Mouse (Mus musculus): ENCODE measurements around the gene Abca13.
"Not testable (repeated sequence)": the region's sequence is repeated elsewhere in the genome, so short reads cannot be mapped to it uniquely, and the experiment has no call there.

Gene Abca13

GRCm38 (mm10) chr11:9191555-9192131 lies at the start of gene Abca13:
Gene Abca13 (plus strand): TSS chr11:9191942.
- no peak for DNase-seq (ENCODE audit: low read depth, low spot score)

GRCm38 (mm10) chr11:9145113-9145512 lies 46.6 kb upstream of the Abca13 start:
- no peak for DNase-seq (ENCODE audit: low read depth, low spot score)

GRCm38 (mm10) chr11:9146115-9146514 lies 45.6 kb upstream of the Abca13 start:
- no peak for DNase-seq (ENCODE audit: low read depth, low spot score)

GRCm38 (mm10) chr11:9146683-9147082 lies 45.1 kb upstream of the Abca13 start:
- no peak for DNase-seq (ENCODE audit: low read depth, low spot score)

- DNase-seq (ENCODE audit: low read depth, low spot score) = no peak
These were observed 43.5 kb upstream of the Abca13 start for GRCm38 (mm10) chr11:9148206-9148605.

GRCm38 (mm10) chr11:9150403-9150802 lies 41.3 kb upstream of the Abca13 start:
- not testable (repeated sequence) for DNase-seq (ENCODE audit: low read depth, low spot score)

- DNase-seq (ENCODE audit: low read depth, low spot score) = no peak
These were observed 31.8 kb upstream of the Abca13 start for GRCm38 (mm10) chr11:9159953-9160352.

GRCm38 (mm10) chr11:9167331-9167730 lies 24.4 kb upstream of the Abca13 start:
- DNase-seq (ENCODE audit: low read depth, low spot score) = no peak

GRCm38 (mm10) chr11:9181477-9181876 lies 10.3 kb upstream of the Abca13 start:
- DNase-seq (ENCODE audit: low read depth, low spot score) = no peak

GRCm38 (mm10) chr11:9189471-9189870 lies 2.3 kb upstream of the Abca13 start:
- not testable (repeated sequence) for DNase-seq (ENCODE audit: low read depth, low spot score)

GRCm38 (mm10) chr11:9190772-9191554 lies 779 bp upstream of the Abca13 start:
- no peak for DNase-seq (ENCODE audit: low read depth, low spot score)

GRCm38 (mm10) chr11:9194861-9195260 lies 3.1 kb downstream of the Abca13 start:
- no peak for DNase-seq (ENCODE audit: low read depth, low spot score)

- no peak for DNase-seq (ENCODE audit: low read depth, low spot score)
These were observed 8.1 kb downstream of the Abca13 start for GRCm38 (mm10) chr11:9199868-9200267.

- DNase-seq (ENCODE audit: low read depth, low spot score) = no peak
These were observed 19.0 kb downstream of the Abca13 start for GRCm38 (mm10) chr11:9210707-9211106.

GRCm38 (mm10) chr11:9213580-9213979 lies 21.8 kb downstream of the Abca13 start:
- DNase-seq (ENCODE audit: low read depth, low spot score) = no peak

GRCm38 (mm10) chr11:9216252-9216651 lies 24.5 kb downstream of the Abca13 start:
- DNase-seq (ENCODE audit: low read depth, low spot score) = no peak

- no peak for DNase-seq (ENCODE audit: low read depth, low spot score)
These were observed 28.8 kb downstream of the Abca13 start for GRCm38 (mm10) chr11:9220501-9220900.

GRCm38 (mm10) chr11:9221646-9222045 lies 29.9 kb downstream of the Abca13 start:
- DNase-seq (ENCODE audit: low read depth, low spot score) = no peak

GRCm38 (mm10) chr11:9226399-9226798 lies 34.7 kb downstream of the Abca13 start:
- DNase-seq (ENCODE audit: low read depth, low spot score) = no peak

- not testable (repeated sequence) for DNase-seq (ENCODE audit: low read depth, low spot score)
These were observed 57.9 kb downstream of the Abca13 start for GRCm38 (mm10) chr11:9249627-9250026.

GRCm38 (mm10) chr11:9263072-9263471 lies 71.3 kb downstream of the Abca13 start:
- not testable (repeated sequence) for DNase-seq (ENCODE audit: low read depth, low spot score)

- DNase-seq (ENCODE audit: low read depth, low spot score) = no peak
These were observed 77.3 kb downstream of the Abca13 start for GRCm38 (mm10) chr11:9269090-9269489.

- DNase-seq (ENCODE audit: low read depth, low spot score) = no peak
These were observed 93.5 kb downstream of the Abca13 start for GRCm38 (mm10) chr11:9285204-9285603.
